Mouse (Mus musculus) large intestine, adult 2 months (tissue): ENCODE measurements around the gene Clip3. TPM values are rescaled to one million over a fixed set of nuclear protein-coding genes. Genes with fewer than 3 reads are reported as not detected.

Experiments
- DNase-seq: peaks from one replicate; pipeline ENCODE4 v3.0.0-alpha.2; 2012; ENCODE audit warnings: low read depth, low spot score
- WGBS: fragments of 180-500 bp; shearing (Covaris S2); methylation state at CpG from one replicate; pipeline ENCODE4 v1.1.7; 2018; 5-methylcytosine and 5-hydroxymethylcytosine counted together
- polyA plus RNA-seq: library from polyadenylated mRNA; depleted of rRNA; stranded (reverse); fragments of >200 nt; gene quantifications from 2 replicates; pipeline ENCODE4 v1.2.3, GENCODE M21; 2012

The Clip3 gene
- polyA plus RNA-seq, 1 experiment: 4.0 TPM

- DNase-seq: no peak
These were observed 31.3 kb downstream of the Clip3 start for GRCm38 (mm10) chr7:30322865-30323264.

DNA sequence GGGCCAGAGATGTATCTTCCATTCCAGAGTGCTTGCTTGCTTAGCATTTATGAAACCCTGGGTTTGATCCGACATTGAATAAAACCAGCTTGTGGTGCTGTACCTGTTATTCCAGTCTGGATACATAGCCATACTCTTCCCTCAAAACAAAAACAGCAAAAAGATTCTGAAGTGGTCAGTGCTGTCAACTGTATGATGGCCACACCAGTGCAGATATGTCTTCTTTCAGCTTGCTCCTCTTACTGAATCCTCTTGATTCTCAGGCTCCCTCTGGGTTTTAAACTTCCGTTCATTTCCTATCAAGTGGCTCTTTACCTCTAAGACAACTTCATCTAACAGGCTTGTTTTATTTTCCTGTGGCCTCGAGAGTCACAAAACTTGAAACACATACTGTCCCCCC is 32.3 kb downstream of the Clip3 start, which contains the start of gene Sdhaf1:
Gene Sdhaf1 (minus strand): TSS at position 101 of the 400 bp plus-strand sequence.
- DNase-seq: no peak
- 74% methylated on average over 3 of the region's 3 CpGs for WGBS

More at GRCm38 (mm10) chr7:30322865-30323264, 31.3 kb downstream of the Clip3 start:
- WGBS: 8% methylated on average over 6 of the region's 6 CpGs

DNA sequence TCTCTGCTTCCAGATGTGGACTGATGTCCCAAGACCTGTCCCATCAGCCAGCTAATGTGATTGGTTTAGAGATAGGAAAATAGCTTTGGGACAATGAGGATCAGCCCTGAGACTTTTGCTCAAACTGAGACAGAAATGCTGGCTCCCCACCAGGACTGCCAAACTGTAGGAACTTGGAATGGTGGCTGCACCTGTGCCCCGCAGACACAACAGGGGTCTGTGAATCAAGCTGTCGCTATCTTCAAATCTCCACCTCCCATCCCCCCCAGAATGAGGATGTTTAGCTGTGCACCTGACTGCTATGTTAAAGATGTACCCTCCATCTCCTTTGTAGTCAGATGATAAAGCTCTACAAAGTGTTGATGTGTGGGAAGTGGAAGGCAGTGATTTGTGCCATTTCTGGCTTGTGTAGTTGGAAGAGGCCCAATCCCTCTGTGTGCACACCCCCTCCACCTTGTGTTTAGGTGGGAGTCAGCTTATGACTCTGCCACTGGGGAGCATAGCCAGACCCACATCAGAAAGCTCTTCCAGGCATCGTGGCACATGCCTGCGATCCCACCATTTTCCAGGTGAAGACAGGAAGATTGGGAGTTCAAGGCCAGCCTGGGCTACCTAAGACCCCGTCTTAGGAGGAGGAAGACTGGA is 32.9 kb downstream of the Clip3 start:
- DNase-seq: no peak
- 89% methylated on average over 5 of the region's 5 CpGs for WGBS

DNA sequence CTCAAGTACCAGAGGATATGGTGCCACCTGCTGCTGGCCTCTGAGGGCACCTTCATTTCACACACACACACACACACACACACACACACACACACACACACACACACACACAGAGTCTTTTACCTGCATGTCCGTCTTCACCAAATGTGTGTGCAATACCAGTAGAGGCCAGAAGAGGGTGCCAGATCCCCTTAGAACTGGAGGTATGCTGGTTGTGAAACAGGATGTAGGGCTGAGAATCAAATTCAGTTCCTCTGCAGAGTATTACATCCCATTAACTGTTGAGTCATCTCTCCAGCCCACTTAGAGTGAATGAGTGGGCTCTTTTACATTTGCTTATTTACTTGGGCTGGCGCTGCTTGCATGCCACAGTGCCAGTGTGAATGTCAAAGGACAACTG is 33.8 kb downstream of the Clip3 start:
- 74% methylated on average over 2 of the region's 2 CpGs for WGBS
- DNase-seq: no peak

DNA sequence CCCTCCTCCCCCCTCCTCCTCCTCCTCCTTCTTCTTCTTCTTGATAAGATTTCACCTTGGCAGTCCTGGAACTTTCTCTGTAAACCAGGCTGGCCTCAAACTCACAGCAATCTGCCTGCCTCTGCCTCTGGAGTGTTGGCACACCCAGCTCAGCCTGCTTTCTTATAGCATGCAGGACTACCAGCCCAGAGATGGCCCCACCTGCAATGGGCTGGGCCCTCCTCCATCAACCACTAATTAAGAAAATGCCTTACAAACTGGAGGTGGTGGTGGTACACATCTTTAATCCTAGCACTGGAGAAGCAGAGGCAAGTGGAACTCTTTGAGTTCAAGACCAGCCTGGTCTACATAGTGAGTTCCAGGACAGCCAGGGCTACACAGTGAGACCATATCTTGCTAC is 34.9 kb downstream of the Clip3 start:
- DNase-seq: no peak

GRCm38 (mm10) chr7:30327140-30327539 is 35.6 kb downstream of the Clip3 start:
- no peak for DNase-seq
- 66% methylated on average over 15 of the region's 15 CpGs for WGBS

DNA sequence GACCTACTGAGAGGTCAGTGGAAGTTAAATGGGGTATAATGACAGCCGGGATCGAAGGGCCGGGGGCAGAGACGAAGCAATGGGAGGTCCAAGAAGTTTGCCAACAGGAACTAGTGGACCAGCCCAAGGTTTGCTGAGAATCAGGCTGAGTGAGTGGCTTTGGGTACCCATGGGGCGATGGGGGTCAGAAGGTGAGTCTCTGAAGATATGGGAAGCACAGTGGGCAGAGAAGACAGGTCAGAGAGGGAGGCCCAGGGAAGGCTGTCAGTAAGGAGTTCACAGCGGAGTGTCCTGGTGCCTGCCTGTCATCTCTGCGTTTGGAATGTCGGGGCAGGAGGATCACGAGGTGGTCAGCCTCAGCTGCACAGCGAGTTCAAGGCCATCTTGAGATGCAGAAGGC is 36.9 kb downstream of the Clip3 start:
- WGBS: 64% methylated on average over 10 of the region's 10 CpGs
- DNase-seq: no peak

- no peak for DNase-seq
- 21% methylated on average over 13 of the region's 13 CpGs for WGBS
These were observed 40.4 kb downstream of the Clip3 start for GRCm38 (mm10) chr7:30331887-30332286.

- 62% methylated on average over 18 of the region's 18 CpGs for WGBS
These were observed 41.2 kb downstream of the Clip3 start for GRCm38 (mm10) chr7:30332622-30333259.

DNA sequence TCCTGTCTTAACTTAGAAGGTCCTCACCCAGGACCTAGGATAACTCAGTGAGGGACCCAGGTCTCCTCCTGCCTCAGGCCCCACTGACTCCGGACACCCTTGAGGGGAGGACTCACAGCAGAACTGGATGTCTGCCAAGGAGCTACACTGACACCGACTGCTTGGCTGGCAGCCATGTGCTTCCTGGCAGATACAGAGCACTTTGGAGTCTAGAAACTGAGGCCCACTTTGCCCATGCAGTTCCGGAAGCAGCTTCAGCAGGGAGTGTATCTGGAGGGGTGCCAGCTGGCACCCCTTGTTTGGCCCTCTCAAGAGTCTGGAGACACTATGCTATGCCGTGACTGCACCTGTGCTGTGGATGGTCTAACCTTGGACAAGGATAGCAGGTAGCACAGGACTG is 41.9 kb downstream of the Clip3 start:
- no peak for DNase-seq
- 4% methylated on average over 4 of the region's 4 CpGs for WGBS

More at GRCm38 (mm10) chr7:30332622-30333259, 41.2 kb downstream of the Clip3 start:
- DNase-seq: no peak

- no peak for DNase-seq
- WGBS: 73% methylated on average over 5 of the region's 5 CpGs
These were observed 43.0 kb downstream of the Clip3 start for GRCm38 (mm10) chr7:30334563-30334962.

DNA sequence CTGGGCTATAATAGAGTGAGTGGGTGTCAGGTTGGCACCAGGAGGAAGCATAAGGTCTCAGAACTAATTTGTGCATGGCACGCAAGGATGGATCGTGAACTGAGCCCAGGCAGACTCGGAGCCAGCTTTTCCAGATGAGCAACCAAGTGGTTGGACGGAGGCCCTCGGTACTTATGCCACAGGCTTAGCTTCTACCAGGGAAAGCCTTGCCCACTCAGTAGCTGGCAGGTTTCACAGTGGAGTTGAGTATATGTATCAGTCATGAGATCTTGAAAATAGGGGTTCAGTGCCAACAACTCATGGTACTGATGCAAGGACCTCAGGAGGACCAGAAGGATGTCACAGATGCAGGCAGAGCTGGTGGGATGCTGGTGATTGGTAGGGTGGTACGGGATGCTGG is 44.2 kb downstream of the Clip3 start:
- 81% methylated on average over 6 of the region's 6 CpGs for whole genome bisulfite sequencing
- no peak for DNase-seq

- peak; percentile 73 for DNase-seq
- WGBS: under 1% methylated on average over 9 of the region's 9 CpGs
These were observed 44.9 kb downstream of the Clip3 start for GRCm38 (mm10) chr7:30336384-30336783.

DNA sequence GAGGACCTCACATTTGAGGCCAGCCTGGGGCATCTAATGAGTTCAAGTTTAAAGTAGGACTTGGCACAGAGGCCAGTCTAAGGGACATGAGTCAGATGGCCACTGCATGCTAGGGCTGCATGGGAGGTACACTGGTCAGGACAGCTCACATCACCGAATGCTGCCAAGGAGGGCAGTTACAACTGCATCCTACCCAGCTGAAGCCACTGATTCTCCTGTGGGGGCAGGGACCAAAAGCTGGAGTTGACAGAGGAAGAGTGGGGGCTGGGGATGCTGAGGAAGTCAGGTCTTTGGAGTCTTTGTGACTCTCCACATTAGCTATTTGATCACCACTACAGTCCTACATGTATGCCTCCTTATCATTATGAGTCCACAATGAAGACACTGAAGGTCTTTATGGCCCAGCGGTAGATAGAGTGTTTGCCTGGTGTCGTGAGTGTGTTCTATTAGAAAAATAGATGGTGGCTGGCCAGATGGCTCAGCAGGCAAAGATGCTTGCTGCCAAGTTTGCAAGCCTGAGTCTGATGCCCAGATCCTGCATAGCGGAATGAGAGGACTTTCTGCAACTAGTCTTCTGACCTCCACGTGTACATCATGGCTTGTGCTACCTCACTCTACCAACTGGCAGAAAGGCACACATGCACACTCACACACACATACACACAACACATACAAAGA is 48.0 kb downstream of the Clip3 start:
- DNase-seq: no peak
- 63% methylated on average over 5 of the region's 5 CpGs for WGBS

DNA sequence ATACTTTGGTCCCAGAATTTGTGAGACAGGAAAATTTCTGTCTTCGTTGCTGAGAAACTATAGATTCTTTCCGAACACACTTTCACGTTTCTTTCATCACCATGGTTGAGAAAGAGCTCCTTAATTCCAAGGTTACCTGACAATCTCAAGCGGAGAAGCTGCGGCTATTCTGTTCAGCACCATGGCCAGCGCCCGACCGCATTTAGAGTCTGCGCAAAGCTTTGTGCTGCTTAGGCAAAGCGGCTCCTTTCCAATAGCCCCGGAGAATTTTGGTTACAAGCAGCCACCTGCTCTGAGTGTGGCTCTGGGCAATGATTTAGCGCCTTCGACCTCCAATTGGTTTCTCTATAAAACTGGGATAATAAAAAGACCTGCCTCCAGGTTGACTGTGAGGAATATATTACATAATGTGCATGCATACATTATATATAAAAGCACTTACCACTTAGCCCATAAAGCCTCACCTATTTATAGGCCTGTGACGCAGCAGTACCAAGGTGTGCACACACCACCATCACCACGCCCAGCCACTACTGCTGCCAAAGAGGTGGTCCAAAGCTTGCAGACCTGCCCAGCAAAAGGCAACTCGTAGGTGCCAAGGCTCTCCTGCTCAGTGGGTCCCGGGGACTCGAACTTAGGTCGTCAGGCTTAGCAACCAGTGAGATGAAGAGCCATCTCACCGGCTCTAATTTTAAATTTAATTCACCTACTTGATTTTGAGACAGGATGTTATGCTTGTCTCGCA is 55.3 kb downstream of the Clip3 start:
- WGBS: 14% methylated on average over 21 of the region's 21 CpGs
- DNase-seq: no peak

DNA sequence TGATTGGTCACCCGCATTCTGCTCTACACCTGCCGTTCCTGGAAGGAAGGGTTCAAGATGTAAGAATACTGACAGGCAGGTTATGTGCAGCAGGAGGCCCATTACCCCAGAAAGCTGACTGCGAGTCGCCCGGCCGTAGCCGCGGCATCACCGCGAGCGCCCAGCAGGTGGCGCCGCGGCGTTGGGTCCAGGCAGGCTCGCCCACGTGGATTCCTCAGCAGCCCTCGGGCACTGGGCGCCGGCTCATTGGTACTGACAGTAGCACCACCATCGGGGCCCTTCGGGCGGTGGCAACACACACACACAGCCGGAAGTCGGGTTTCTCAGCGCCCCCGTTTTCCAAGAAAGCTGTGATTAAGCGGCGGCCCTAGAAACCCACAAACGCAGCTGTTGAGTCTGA is 56.3 kb downstream of the Clip3 start:
- WGBS: 2% methylated on average over 30 of the region's 30 CpGs
- DNase-seq: no peak

DNA sequence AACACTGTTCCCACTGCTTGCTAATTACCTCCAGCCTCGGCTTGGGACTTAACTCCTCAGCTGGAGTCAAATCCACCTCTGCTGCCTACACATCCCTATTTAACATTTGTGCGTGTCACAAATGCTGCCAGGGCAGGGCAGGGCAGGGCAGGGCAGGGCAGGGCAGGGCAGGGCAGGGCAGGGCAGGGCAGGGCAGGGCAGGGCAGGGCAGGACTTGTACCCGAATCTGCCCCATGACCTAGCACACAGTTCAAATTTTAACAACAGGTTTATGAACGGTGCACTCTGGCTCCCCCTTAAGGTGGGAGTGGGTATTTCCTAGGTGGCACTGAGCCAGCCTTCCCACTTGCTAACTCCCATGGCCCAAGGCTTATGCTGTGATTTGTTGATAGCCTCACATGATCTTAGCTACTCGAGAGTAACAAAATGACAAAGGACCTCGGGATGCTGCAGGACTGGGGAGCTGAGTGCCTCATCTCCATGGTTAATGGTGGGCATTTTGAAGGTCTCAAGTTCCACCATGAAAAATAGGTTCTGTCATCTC is 61.8 kb downstream of the Clip3 start:
- WGBS: 5% methylated on average over 6 of the region's 6 CpGs
- DNase-seq: peak; percentile 65

GRCm38 (mm10) chr7:30354059-30354458 is 62.5 kb downstream of the Clip3 start:
- 59% methylated on average over 4 of the region's 4 CpGs for WGBS

More at GRCm38 (mm10) chr7:30354059-30354458, 62.5 kb downstream of the Clip3 start:
- DNase-seq: no peak
